Mouse (Mus musculus) testis, adult 2 months (tissue): Measurements from ENCODE around the gene Prkcd.

ENCODE experiments used
- CTCF ChIP-seq: fragments of 200-500 bp; IDR thresholded peaks from 2 replicates; pipeline ENCODE4 v1.5.1; 2012; ENCODE audit warnings: low read depth, mild to moderate bottlenecking, inconsistent platforms, low read length, moderate library complexity; ENCODE audit not compliant: control insufficient read depth, insufficient read depth, insufficient replicate concordance
- POLR2A ChIP-seq: fragments of 200-500 bp; IDR thresholded peaks from 2 replicates; pipeline ENCODE4 v1.6.1; 2012; ENCODE audit warnings: low read depth, mild to moderate bottlenecking, inconsistent platforms, low read length, moderate library complexity; ENCODE audit not compliant: control insufficient read depth

- no peak for TF ChIP-seq CTCF
- no peak for TF ChIP-seq POLR2A
These were observed 3.8 kb upstream of the Prkcd start for GRCm38 (mm10) chr14:30629839-30630238.
